Mouse (Mus musculus): Measurements from ENCODE around the gene Psma6. TPM values are rescaled to one million over a fixed set of nuclear protein-coding genes. Genes with fewer than 3 reads are reported as not detected.
"Not testable (repeated sequence)": the region's sequence is repeated elsewhere in the genome, so short reads cannot be mapped to it uniquely, and the experiment has no call there.

Gene Psma6
- polyA plus RNA-seq, 1 experiment: 266 TPM

- TF ChIP-seq USF1 (IDR thresholded peaks at IDR 0.05; ENCODE audit: low read depth) (no peak), MYOD1 (IDR thresholded peaks at IDR 0.05; ENCODE audit: control insufficient read depth in 1 of 3, insufficient read length in 2 of 3, low read depth in 2 of 3) (peak in 2 of 3 experiments; percentile 54 to 77)
- Histone ChIP-seq H3K79me2 (ENCODE audit: control insufficient read depth, insufficient read depth) (no peaks in the 10 kb centered on the region), H3K36me3 (ENCODE audit: control insufficient read depth, insufficient read depth) (no peaks in the 10 kb centered on the region), H3ac (ENCODE audit: control insufficient read depth, insufficient read length) (no peak overlapping the region), H3K4me2 (ENCODE audit: low read depth) (no peak overlapping the region), H3K27me3 (ENCODE audit: control insufficient read depth, insufficient read depth, insufficient read length) (no peaks in the 10 kb centered on the region), H3K4me3 (no peak overlapping the region)
Measured at GRCm38 (mm10) chr12:55388478-55388877, 4.5 kb downstream of the Psma6 start.

GRCm38 (mm10) chr12:55389132-55390081 is 5.4 kb downstream of the Psma6 start:
- Histone ChIP-seq H3K79me2 (ENCODE audit: control insufficient read depth, insufficient read depth) (no peaks in the 10 kb centered on the region), H3K36me3 (ENCODE audit: control insufficient read depth, insufficient read depth) (no peaks in the 10 kb centered on the region), H3ac (ENCODE audit: control insufficient read depth, insufficient read length) (no peak overlapping the region), H3K27me3 (ENCODE audit: control insufficient read depth, insufficient read depth, insufficient read length) (no peaks in the 10 kb centered on the region), H3K4me2 (ENCODE audit: low read depth) (no peak overlapping the region), H3K4me3 (no peak overlapping the region)
- TF ChIP-seq MAX (IDR thresholded peaks at IDR 0.05; ENCODE audit: low read depth): no peak
- TF ChIP-seq USF1 (IDR thresholded peaks at IDR 0.05; ENCODE audit: low read depth): no peak

- H3ac ChIP-seq (ENCODE audit: control insufficient read depth, insufficient read length): no peak overlapping the region
Measured at GRCm38 (mm10) chr12:55392120-55392519, 8.1 kb downstream of the Psma6 start.

GRCm38 (mm10) chr12:55392733-55393577 is 8.9 kb downstream of the Psma6 start:
- no peaks in the 10 kb centered on the region for H3K79me2 ChIP-seq (ENCODE audit: control insufficient read depth, insufficient read depth)
- H3K4me3 ChIP-seq: no peak overlapping the region
- H3K36me3 ChIP-seq (ENCODE audit: control insufficient read depth, insufficient read depth): no peaks in the 10 kb centered on the region
- H3K27me3 ChIP-seq (ENCODE audit: control insufficient read depth, insufficient read depth, insufficient read length): no peaks in the 10 kb centered on the region
- TF ChIP-seq USF1 (IDR thresholded peaks at IDR 0.05; ENCODE audit: low read depth): no peak
- no peak for TF ChIP-seq POLR2A (IDR thresholded peaks at IDR 0.05; ENCODE audit: insufficient read length, low read depth)
- no peak for TF ChIP-seq MAX (IDR thresholded peaks at IDR 0.05; ENCODE audit: low read depth)
- TF ChIP-seq E2F4 (IDR thresholded peaks at IDR 0.05; ENCODE audit: insufficient read depth): no peak
- no peak for TF ChIP-seq CEBPB (IDR thresholded peaks at IDR 0.05; ENCODE audit: insufficient read depth, poor library complexity, severe bottlenecking)
- TF ChIP-seq REST (IDR thresholded peaks at IDR 0.05; ENCODE audit: insufficient read depth, insufficient read length): no peak
- no peak for TF ChIP-seq MYOD1 (IDR thresholded peaks at IDR 0.05; ENCODE audit: control insufficient read depth in 1 of 3, insufficient read length in 2 of 3, low read depth in 2 of 3)
- no peak for TF ChIP-seq TCF12 (IDR thresholded peaks at IDR 0.05; ENCODE audit: insufficient read depth, poor library complexity, severe bottlenecking)
- TF ChIP-seq SRF (IDR thresholded peaks at IDR 0.05; ENCODE audit: control insufficient read depth, insufficient read length, low read depth): no peak
- TF ChIP-seq POLR2AphosphoS2 (IDR thresholded peaks at IDR 0.05; ENCODE audit: insufficient read length, low read depth): no peak
- TF ChIP-seq TCF3 (IDR thresholded peaks at IDR 0.05; ENCODE audit: insufficient read length, low read depth): no peak
- no peak overlapping the region for H3ac ChIP-seq (ENCODE audit: control insufficient read depth, insufficient read length)
- peak overlapping the region; percentile 14 for H3K4me2 ChIP-seq (ENCODE audit: low read depth)

More at GRCm38 (mm10) chr12:55392120-55392519, 8.1 kb downstream of the Psma6 start:
- Histone ChIP-seq H3K36me3 (ENCODE audit: control insufficient read depth, insufficient read depth) (no peaks in the 10 kb centered on the region), H3K4me3 (no peak overlapping the region), H3K27me3 (ENCODE audit: control insufficient read depth, insufficient read depth, insufficient read length) (no peaks in the 10 kb centered on the region), H3K4me2 (ENCODE audit: low read depth) (no peak overlapping the region), H3K79me2 (ENCODE audit: control insufficient read depth, insufficient read depth) (no peaks in the 10 kb centered on the region)
- TF ChIP-seq E2F4 (IDR thresholded peaks at IDR 0.05; ENCODE audit: insufficient read depth) (no peak), POLR2AphosphoS2 (IDR thresholded peaks at IDR 0.05; ENCODE audit: insufficient read length, low read depth) (no peak), CEBPB (IDR thresholded peaks at IDR 0.05; ENCODE audit: insufficient read depth, poor library complexity, severe bottlenecking) (no peak), TCF3 (IDR thresholded peaks at IDR 0.05; ENCODE audit: insufficient read length, low read depth) (no peak), TCF12 (IDR thresholded peaks at IDR 0.05; ENCODE audit: insufficient read depth, poor library complexity, severe bottlenecking) (no peak), POLR2A (IDR thresholded peaks at IDR 0.05; ENCODE audit: insufficient read length, low read depth) (no peak), REST (IDR thresholded peaks at IDR 0.05; ENCODE audit: insufficient read depth, insufficient read length) (no peak)

- not testable (repeated sequence) for H3K4me2 ChIP-seq (ENCODE audit: low read depth); H3K4me3 ChIP-seq; H3ac ChIP-seq (ENCODE audit: control insufficient read depth, insufficient read length); H3K36me3 ChIP-seq (ENCODE audit: control insufficient read depth, insufficient read depth); H3K27me3 ChIP-seq (ENCODE audit: control insufficient read depth, insufficient read depth, insufficient read length)
- peaks cover 19% of the 10 kb centered on the region for H3K79me2 ChIP-seq (ENCODE audit: control insufficient read depth, insufficient read depth)
Measured at GRCm38 (mm10) chr12:55395601-55396000, 11.6 kb downstream of the Psma6 start.

Measured in myocyte (in vitro differentiated cells).